Mouse (Mus musculus) small intestine, adult 2 months (tissue): ENCODE data around the gene Serpinb9c. TPM values are rescaled to one million over a fixed set of nuclear protein-coding genes. Genes with fewer than 3 reads are reported as not detected.
"Not testable (repeated sequence)": the region's sequence is repeated elsewhere in the genome, so short reads cannot be mapped to it uniquely, and the experiment has no call there.

Source experiments
- H3K27ac ChIP-seq: fragments of 200-500 bp; 2 replicates; pipeline ENCODE4 v1.5.1; 2012; ENCODE audit warnings: low read depth, low read length, control low read depth, inconsistent platforms; ENCODE audit not compliant: insufficient read depth
- H3K27me3 ChIP-seq: fragments of 200-500 bp; 2 replicates; pipeline ENCODE4 v1.6.1; 2012; ENCODE audit warnings: mild to moderate bottlenecking, moderate library complexity, low read length, inconsistent platforms; ENCODE audit not compliant: control insufficient read depth, insufficient read depth
- H3K36me3 ChIP-seq: fragments of 200-500 bp; 2 replicates; pipeline ENCODE4 v1.6.1; 2012; ENCODE audit warnings: mild to moderate bottlenecking, low read length, control low read depth, inconsistent platforms; ENCODE audit not compliant: control insufficient read depth, insufficient read depth
- H3K4me1 ChIP-seq: fragments of 200-500 bp; 2 replicates; pipeline ENCODE4 v1.6.1; 2012; ENCODE audit warnings: low read length, inconsistent platforms, mixed read lengths; ENCODE audit not compliant: control insufficient read depth, insufficient read depth, insufficient read length
- H3K4me3 ChIP-seq: fragments of 200-500 bp; 2 replicates; pipeline ENCODE4 v1.5.1; 2012; ENCODE audit warnings: low read depth, mild to moderate bottlenecking, control low read depth, inconsistent platforms, low read length, moderate library complexity
- CTCF ChIP-seq: fragments of 200-500 bp; IDR thresholded peaks from 2 replicates; pipeline ENCODE4 v1.5.1; 2012; ENCODE audit warnings: low read depth, mild to moderate bottlenecking, control low read depth, inconsistent platforms, low read length, moderate library complexity, mixed read lengths; ENCODE audit not compliant: insufficient replicate concordance, insufficient read length; ENCODE audit errors: extremely low read depth
- POLR2A ChIP-seq: fragments of 200-500 bp; IDR thresholded peaks from 2 replicates; pipeline ENCODE4 v1.6.1; 2012; ENCODE audit warnings: low read depth, mild to moderate bottlenecking, control low read depth, inconsistent platforms, low read length, moderate library complexity
- WGBS: fragments of 180-500 bp; shearing (Covaris S2); methylation state at CpG from one replicate; pipeline ENCODE4 v1.1.7; 2018; 5-methylcytosine and 5-hydroxymethylcytosine counted together
- polyA plus RNA-seq: library from polyadenylated mRNA; depleted of rRNA; stranded (reverse); fragments of >200 nt; gene quantifications from 2 replicates; pipeline ENCODE4 v1.2.3, GENCODE M21; 2012; rRNA removed

Gene Serpinb9c
- polyA plus RNA-seq, result not detected in 2 replicates

- TF ChIP-seq CTCF (no peak), POLR2A (no peak)
- Histone ChIP-seq H3K4me1 (no peaks in the 10 kb centered on the region), H3K4me3 (no peak within 1 kb of the TSS), H3K27me3 (no peaks in the 10 kb centered on the region), H3K36me3 (no peaks in the 10 kb centered on the region), H3K27ac (no peak within 1 kb of the TSS)
- whole genome bisulfite sequencing, result 71% methylated on average over 4 of the region's 4 CpGs
These were observed at the start of gene Serpinb9c for GRCm38 (mm10) chr13:33159642-33160041. Gene Serpinb9c (minus strand): TSS chr13:33159742.

GRCm38 (mm10) chr13:33199740-33200139 lies 40.2 kb upstream of the Serpinb9c start:
- Histone ChIP-seq H3K27me3 (no peaks in the 10 kb centered on the region), H3K4me3 (no peak overlapping the region), H3K27ac (no peak overlapping the region), H3K36me3 (no peaks in the 10 kb centered on the region), H3K4me1 (no peaks in the 10 kb centered on the region)
- TF ChIP-seq CTCF, result no peak
- 55% methylated on average over 2 of the region's 2 CpGs for WGBS

GRCm38 (mm10) chr13:33192659-33193058 lies 33.1 kb upstream of the Serpinb9c start, which contains the start of gene Serpinb9d:
Gene Serpinb9d (plus strand): TSS chr13:33192959.
- WGBS, result 73% methylated on average over 5 of the region's 5 CpGs
- H3K36me3 ChIP-seq, result no peaks in the 10 kb centered on the region
- no peaks in the 10 kb centered on the region for H3K27me3 ChIP-seq
- no peaks in the 10 kb centered on the region for H3K4me1 ChIP-seq
- H3K27ac ChIP-seq, result no peak within 1 kb of the TSS
- TF ChIP-seq POLR2A (no peak), CTCF (no peak)
- no peak within 1 kb of the TSS for H3K4me3 ChIP-seq

- not testable (repeated sequence) for H3K4me3 ChIP-seq, H3K27me3 ChIP-seq, H3K4me1 ChIP-seq, H3K36me3 ChIP-seq, H3K27ac ChIP-seq
- WGBS, result 77% methylated on average over 1 of the region's 1 CpGs
These were observed 30.9 kb upstream of the Serpinb9c start for GRCm38 (mm10) chr13:33190486-33190885.

GRCm38 (mm10) chr13:33141435-33141834 lies 18.1 kb downstream of the Serpinb9c start:
- Histone ChIP-seq H3K27me3 (no peaks in the 10 kb centered on the region), H3K36me3 (no peaks in the 10 kb centered on the region), H3K27ac (no peak overlapping the region), H3K4me3 (no peak overlapping the region), H3K4me1 (no peaks in the 10 kb centered on the region)
- no peak for TF ChIP-seq POLR2A
- TF ChIP-seq CTCF, result no peak
- WGBS, result 28% methylated on average over 3 of the region's 3 CpGs

GRCm38 (mm10) chr13:33137717-33138116 lies 21.8 kb downstream of the Serpinb9c start:
- Histone ChIP-seq H3K36me3 (no peaks in the 10 kb centered on the region), H3K4me3 (no peak overlapping the region), H3K27ac (no peak overlapping the region), H3K4me1 (no peaks in the 10 kb centered on the region), H3K27me3 (no peaks in the 10 kb centered on the region)
- 85% methylated on average over 2 of the region's 2 CpGs for WGBS
- TF ChIP-seq CTCF, result no peak
- TF ChIP-seq POLR2A, result no peak

GRCm38 (mm10) chr13:33113054-33113453 lies 46.5 kb downstream of the Serpinb9c start:
- TF ChIP-seq CTCF, result no peak
- TF ChIP-seq POLR2A, result no peak
- WGBS, result 53% methylated on average over 3 of the region's 3 CpGs

GRCm38 (mm10) chr13:33105626-33106025 lies 53.9 kb downstream of the Serpinb9c start:
- H3K27ac ChIP-seq, result no peak overlapping the region
- TF ChIP-seq CTCF (no peak), POLR2A (no peak)
- H3K4me1 ChIP-seq, result no peaks in the 10 kb centered on the region
- H3K4me3 ChIP-seq, result no peak overlapping the region
- no peaks in the 10 kb centered on the region for H3K27me3 ChIP-seq
- no peaks in the 10 kb centered on the region for H3K36me3 ChIP-seq

More at GRCm38 (mm10) chr13:33113054-33113453, 46.5 kb downstream of the Serpinb9c start:
- Histone ChIP-seq H3K4me3 (no peak overlapping the region), H3K36me3 (no peaks in the 10 kb centered on the region), H3K27me3 (no peaks in the 10 kb centered on the region), H3K27ac (no peak overlapping the region), H3K4me1 (no peaks in the 10 kb centered on the region)

Other genes with a start within 250 kb of the Serpinb9c start
- gene Serpinb6b, start 194.5 kb downstream of the Serpinb9c start, polyA plus RNA-seq, result 0.52 and 0.85 TPM in 2 replicates
- gene Serpinb9, start 156.5 kb downstream of the Serpinb9c start, polyA plus RNA-seq, result 0.69 and 0.95 TPM in 2 replicates
- gene Serpinb9b, start 132.3 kb downstream of the Serpinb9c start, polyA plus RNA-seq, result 0.04 TPM in 1 of 2 replicates, not detected in the other
- not detected in 2 replicates for gene Serpinb1b, start 81.2 kb downstream of the Serpinb9c start, polyA plus RNA-seq
- not detected in 2 replicates for gene Serpinb9d, start 33.2 kb upstream of the Serpinb9c start, polyA plus RNA-seq
- not detected in 2 replicates for gene Serpinb9e, start 89.9 kb upstream of the Serpinb9c start, polyA plus RNA-seq
- not detected in 2 replicates for gene Serpinb9f, start 164.3 kb upstream of the Serpinb9c start, polyA plus RNA-seq
- not detected in 2 replicates for gene Gm11397, start 236.0 kb upstream of the Serpinb9c start, polyA plus RNA-seq